Mouse (Mus musculus): ENCODE measurements around the gene Kirrel3. TPM values are rescaled to one million over a fixed set of nuclear protein-coding genes. Genes with fewer than 3 reads are reported as not detected.

Kirrel3 gene
- polyA plus RNA-seq, 1 experiment: not detected

DNA sequence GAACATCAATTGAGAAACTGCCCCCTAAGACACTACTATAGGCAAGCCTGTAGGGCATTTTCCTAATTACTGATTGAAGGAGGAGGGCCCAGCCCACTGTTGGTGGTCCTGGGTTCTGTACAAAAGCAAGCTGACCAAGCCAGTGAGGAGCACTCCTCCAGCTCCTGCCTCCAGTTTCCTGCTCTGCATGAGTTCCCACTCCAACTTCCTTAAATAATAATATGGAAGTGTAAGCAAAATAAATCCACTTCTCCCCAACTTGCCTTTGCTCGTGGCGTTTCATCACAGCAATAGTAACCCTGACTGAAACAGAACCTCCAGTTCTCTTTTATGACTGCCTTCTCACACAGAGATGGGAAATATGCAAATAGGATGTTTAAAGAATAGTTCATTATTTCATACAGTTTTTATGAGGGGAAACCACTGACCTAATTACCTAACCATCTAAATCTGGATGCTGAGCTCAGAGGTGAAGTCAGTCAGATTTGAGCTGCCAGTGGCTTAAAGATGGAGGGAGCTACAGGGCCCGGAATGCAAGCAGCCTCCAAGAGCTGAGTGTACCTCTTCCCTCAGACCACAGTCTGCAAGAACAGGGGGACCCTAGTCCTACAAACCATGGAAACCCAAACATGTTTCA is 564.3 kb downstream of the Kirrel3 start:
- H3K27ac ChIP-seq (ENCODE audit: insufficient read depth, low read depth, low read length): peak overlapping the region; percentile 50
- H3K4me1 ChIP-seq (ENCODE audit: control insufficient read depth, insufficient read depth, low read length): peaks cover 22% of the 10 kb centered on the region
- no peak overlapping the region for H3K4me3 ChIP-seq (ENCODE audit: insufficient read depth, low read length)
- no peak for TF ChIP-seq POLR2A (IDR thresholded peaks at IDR 0.05; ENCODE audit: borderline replicate concordance, low read depth, low read length)
- TF ChIP-seq CTCF (IDR thresholded peaks at IDR 0.05; ENCODE audit: low read depth, low read length): no peak

DNA sequence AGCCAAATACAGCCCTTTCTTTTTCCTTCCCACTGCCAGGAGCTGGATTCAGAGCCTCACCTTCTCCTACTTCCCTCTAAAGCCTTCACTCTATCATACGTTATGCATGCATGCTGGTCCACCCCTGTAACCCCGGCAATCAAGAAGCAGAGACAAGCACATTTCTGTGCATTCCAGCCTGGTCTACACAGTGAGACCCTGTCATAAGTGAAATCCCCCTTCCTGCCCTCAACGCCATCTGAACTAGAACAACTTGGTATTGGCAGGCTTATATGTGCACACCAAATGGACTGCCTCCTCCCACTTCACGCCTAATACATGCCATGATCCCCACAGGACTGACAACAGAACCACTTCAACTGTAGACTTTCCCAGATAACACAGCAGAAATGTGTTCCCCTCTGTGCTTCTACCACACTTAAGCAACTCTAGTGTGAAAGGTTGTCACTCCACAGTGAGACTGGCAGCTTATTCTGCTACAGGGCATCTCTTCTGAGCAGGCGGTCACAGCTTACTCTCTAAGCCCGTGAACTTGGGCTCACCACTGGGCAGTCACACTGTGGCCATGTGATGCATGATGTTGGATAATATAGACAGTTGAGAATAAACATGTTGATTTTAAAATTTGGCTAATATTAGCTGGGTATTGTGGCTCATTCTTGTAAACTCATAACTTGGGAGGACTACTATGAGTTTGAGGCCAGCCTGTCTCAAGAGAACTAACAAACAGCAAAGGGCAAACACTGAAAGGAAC is 565.2 kb downstream of the Kirrel3 start:
- peak overlapping the region; percentile 44; the same call in 1 of the 2 replicates for H3K27ac ChIP-seq (ENCODE audit: insufficient read depth, low read depth, low read length)
- TF ChIP-seq CTCF (IDR thresholded peaks at IDR 0.05; ENCODE audit: low read depth, low read length): no peak
- TF ChIP-seq POLR2A (IDR thresholded peaks at IDR 0.05; ENCODE audit: borderline replicate concordance, low read depth, low read length): no peak
- H3K4me3 ChIP-seq (ENCODE audit: insufficient read depth, low read length): no peak overlapping the region
- H3K4me1 ChIP-seq (ENCODE audit: control insufficient read depth, insufficient read depth, low read length): peaks cover 29% of the 10 kb centered on the region

DNA sequence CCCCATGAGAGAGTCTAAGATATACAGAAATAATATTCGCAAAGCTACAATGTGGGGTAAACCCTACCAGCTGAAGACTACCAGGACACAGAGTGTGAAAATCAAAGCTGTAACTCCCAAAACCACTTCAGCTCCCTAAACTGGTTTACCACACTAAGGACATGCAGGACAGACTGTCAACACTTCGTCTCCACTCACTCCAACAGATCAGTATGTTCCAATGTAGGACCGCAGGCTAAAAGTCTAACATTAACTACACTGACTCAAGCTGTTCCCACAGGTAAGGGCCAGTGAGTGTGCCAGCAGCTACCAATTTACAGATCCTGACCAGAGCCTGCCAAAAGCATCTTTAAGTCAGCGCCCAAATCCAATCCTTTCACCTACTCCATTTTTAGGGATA is 566.0 kb downstream of the Kirrel3 start:
- Histone ChIP-seq H3K27ac (ENCODE audit: insufficient read depth, low read depth, low read length) (no peak overlapping the region), H3K4me1 (ENCODE audit: control insufficient read depth, insufficient read depth, low read length) (peaks cover 36% of the 10 kb centered on the region), H3K4me3 (ENCODE audit: insufficient read depth, low read length) (no peak overlapping the region)
- TF ChIP-seq POLR2A (IDR thresholded peaks at IDR 0.05; ENCODE audit: borderline replicate concordance, low read depth, low read length) (no peak), CTCF (IDR thresholded peaks at IDR 0.05; ENCODE audit: low read depth, low read length) (no peak)

DNA sequence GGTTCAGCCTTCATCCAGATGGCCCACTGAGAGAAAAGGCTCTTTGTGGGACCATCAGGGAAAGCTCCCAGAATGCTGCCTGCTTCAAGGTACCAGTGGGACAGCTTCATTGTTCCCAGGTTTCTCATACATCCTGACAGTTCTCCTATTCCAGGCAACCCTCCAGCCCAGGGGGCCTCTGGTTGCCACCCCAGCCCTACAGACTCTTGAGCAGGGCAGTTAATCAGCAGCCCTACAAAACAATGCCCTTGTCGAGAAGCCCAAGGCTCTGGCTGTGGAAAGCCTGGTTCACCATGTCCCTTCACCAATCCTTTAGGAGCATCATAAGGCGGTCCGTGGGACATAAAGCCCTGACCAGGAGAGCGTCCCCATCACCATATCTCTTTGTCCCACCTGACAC is 567.0 kb downstream of the Kirrel3 start:
- H3K27ac ChIP-seq (ENCODE audit: insufficient read depth, low read depth, low read length): no peak overlapping the region
- peaks cover 41% of the 10 kb centered on the region for H3K4me1 ChIP-seq (ENCODE audit: control insufficient read depth, insufficient read depth, low read length)
- TF ChIP-seq CTCF (IDR thresholded peaks at IDR 0.05; ENCODE audit: low read depth, low read length) (no peak), POLR2A (IDR thresholded peaks at IDR 0.05; ENCODE audit: borderline replicate concordance, low read depth, low read length) (no peak)
- no peak overlapping the region for H3K4me3 ChIP-seq (ENCODE audit: insufficient read depth, low read length)

DNA sequence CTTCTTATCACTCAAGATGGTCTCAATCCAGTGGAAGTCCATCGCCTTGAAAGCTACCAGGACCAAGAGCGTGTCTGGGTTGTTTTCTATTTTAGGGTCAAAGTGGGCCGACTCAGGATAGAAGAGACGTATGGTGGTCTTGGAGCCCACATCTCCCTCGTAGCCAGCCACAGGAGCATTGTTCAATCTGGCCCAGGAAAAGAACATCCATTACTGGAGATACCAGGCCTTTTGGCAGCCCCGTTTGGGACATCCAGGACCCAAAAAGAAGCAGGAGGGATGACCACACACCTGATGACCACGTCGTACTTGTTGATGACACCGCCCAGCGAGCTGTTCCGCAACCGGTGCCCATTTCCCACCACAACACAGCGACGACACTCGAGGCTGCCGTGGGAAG is 567.4 kb downstream of the Kirrel3 start:
- H3K4me1 ChIP-seq (ENCODE audit: control insufficient read depth, insufficient read depth, low read length): peaks cover 41% of the 10 kb centered on the region
- H3K27ac ChIP-seq (ENCODE audit: insufficient read depth, low read depth, low read length): no peak overlapping the region
- TF ChIP-seq POLR2A (IDR thresholded peaks at IDR 0.05; ENCODE audit: borderline replicate concordance, low read depth, low read length) (no peak), CTCF (IDR thresholded peaks at IDR 0.05; ENCODE audit: low read depth, low read length) (no peak)
- H3K4me3 ChIP-seq (ENCODE audit: insufficient read depth, low read length): no peak overlapping the region

DNA sequence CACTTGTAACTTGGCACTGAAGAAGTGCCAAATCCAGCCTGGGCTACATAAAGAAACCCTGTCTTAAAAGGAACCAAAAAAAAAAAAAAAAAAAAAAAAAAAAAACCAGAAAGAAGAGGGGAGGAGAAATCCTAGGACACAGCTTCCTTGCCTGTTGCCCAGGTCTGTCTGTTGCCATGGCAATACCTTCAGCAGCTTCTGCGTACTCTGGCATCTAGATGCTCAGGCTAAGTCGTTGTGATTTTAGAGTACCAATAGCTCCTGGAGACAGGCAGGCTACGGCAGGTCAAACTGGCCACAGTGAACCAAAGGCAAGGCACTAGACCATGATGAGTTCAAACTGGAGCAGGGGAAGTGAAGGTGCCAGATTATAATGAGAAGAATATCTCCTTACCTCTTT is 568.0 kb downstream of the Kirrel3 start:
- H3K27ac ChIP-seq (ENCODE audit: insufficient read depth, low read depth, low read length): no peak overlapping the region
- H3K4me3 ChIP-seq (ENCODE audit: insufficient read depth, low read length): no peak overlapping the region
- TF ChIP-seq CTCF (IDR thresholded peaks at IDR 0.05; ENCODE audit: low read depth, low read length): no peak
- TF ChIP-seq POLR2A (IDR thresholded peaks at IDR 0.05; ENCODE audit: borderline replicate concordance, low read depth, low read length): no peak
- peaks cover 41% of the 10 kb centered on the region for H3K4me1 ChIP-seq (ENCODE audit: control insufficient read depth, insufficient read depth, low read length)

DNA sequence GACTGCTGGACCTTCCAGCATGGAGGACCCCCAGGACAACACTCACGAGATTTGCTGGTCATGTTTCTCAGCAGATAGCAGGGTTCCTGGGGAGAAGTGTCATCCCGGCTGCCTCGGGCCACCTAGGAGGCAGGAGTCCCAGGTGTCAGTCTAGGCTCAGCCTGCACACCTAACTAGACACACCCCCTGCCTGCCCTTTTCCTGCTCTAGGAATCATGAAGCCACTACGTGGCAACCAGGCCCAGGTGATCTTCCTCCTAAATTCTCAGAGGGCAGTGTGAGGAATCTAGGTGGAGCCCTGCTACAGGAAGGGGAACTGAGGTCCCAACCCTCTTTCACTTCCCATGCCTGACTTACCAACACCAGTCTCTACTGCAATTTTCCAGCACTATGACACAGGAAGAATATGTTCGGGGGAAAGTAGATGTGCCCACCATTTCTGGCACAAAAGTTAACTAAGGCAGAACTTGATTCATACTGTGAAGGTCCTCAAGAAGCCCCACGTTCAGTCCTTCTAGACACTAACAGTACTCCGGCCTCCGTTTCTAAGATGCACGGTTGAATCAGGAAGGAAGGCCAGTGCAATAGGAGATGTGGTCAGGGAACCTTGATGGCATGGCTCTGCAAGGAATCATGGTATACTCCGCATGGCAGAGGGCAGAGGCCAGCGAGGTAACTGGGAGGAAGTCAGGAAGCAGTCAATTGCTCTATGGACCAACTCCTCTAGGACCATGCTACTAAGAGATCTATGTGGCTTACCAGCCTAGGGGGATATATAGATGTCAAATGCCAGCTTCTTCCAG is 570.0 kb downstream of the Kirrel3 start:
- peaks cover 28% of the 10 kb centered on the region for H3K4me1 ChIP-seq (ENCODE audit: control insufficient read depth, insufficient read depth, low read length)
- peak overlapping the region; percentile 65 for H3K27ac ChIP-seq (ENCODE audit: insufficient read depth, low read depth, low read length)
- TF ChIP-seq POLR2A (IDR thresholded peaks at IDR 0.05; ENCODE audit: borderline replicate concordance, low read depth, low read length): no peak
- no peak for TF ChIP-seq CTCF (IDR thresholded peaks at IDR 0.05; ENCODE audit: low read depth, low read length)
- no peak overlapping the region for H3K4me3 ChIP-seq (ENCODE audit: insufficient read depth, low read length)

DNA sequence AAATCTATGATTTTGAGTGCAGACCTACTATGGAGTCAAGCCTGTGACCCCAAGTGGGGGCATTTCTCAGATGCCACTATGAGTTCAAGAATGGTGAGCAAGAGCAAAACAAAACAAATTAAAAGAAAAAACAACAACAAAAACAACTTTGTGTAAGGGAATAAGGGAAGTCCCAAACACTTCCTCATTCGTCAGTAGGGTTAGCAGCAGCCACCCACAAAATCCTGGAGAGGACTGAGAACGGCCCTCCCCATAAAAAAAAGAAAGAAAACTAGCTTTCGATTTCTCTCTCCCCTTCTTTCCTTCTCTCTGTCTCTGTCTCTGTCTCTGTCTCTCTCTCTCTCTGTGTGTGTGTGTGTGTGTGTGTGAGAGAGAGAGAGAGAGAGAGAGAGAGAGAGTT is 570.9 kb downstream of the Kirrel3 start:
- Histone ChIP-seq H3K4me3 (ENCODE audit: insufficient read depth, low read length) (peak overlapping the region; percentile 32), H3K4me1 (ENCODE audit: control insufficient read depth, insufficient read depth, low read length) (peaks cover 27% of the 10 kb centered on the region), H3K27ac (ENCODE audit: insufficient read depth, low read depth, low read length) (peak overlapping the region; percentile 65)
- no peak for TF ChIP-seq CTCF (IDR thresholded peaks at IDR 0.05; ENCODE audit: low read depth, low read length)
- no peak for TF ChIP-seq POLR2A (IDR thresholded peaks at IDR 0.05; ENCODE audit: borderline replicate concordance, low read depth, low read length)

DNA sequence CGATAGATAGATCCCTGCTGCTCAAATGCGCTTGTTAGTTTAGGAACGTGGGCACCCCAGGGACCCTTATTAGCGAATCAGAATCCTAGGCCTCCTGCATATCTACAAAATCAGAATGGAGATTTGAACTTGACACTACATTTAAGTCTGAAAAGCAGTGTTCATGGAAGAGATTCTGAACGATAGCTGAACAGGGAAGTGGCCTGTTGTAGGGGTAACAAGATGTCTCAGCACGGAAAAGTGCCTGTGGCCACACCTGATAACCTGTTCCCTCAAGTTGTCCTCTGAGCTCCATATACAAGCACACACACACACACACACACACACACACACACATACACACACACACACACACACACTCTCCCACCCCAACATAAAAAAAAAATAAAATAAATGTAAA is 571.9 kb downstream of the Kirrel3 start:
- Histone ChIP-seq H3K27ac (ENCODE audit: insufficient read depth, low read depth, low read length) (no peak overlapping the region), H3K4me1 (ENCODE audit: control insufficient read depth, insufficient read depth, low read length) (peaks cover 31% of the 10 kb centered on the region), H3K4me3 (ENCODE audit: insufficient read depth, low read length) (no peak overlapping the region)
- TF ChIP-seq CTCF (IDR thresholded peaks at IDR 0.05; ENCODE audit: low read depth, low read length) (no peak), POLR2A (IDR thresholded peaks at IDR 0.05; ENCODE audit: borderline replicate concordance, low read depth, low read length) (no peak)
